Mouse (Mus musculus): Measurements from ENCODE around the gene Aldh1a1.
"Not testable (repeated sequence)": the region's sequence is repeated elsewhere in the genome, so short reads cannot be mapped to it uniquely, and the experiment has no call there.

Gene Aldh1a1

DNA sequence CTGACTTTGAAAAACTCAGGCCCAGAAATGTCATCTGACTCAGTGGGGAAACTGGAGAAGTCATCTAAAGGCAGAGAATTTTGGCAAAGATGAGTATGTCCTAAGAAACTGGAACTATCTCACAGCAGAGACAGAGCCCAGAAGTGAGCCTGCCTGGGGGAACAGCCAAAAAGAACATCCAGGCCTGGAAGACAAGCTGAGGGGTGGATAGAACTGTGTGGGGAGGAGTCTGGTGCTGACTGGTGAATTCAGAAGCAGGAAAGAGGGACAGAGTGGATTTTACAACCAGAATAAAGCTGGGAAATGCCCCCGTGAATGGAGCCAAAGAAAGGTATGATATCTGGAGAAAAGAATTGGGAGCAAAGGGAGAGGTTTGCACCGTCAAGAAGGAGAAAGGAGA is at the start of gene Aldh1a1:
TSS of gene Aldh1a1 (plus strand) at position 225 of the 400 bp plus-strand sequence.
- DNase-seq (ENCODE audit: low read depth, low spot score), result no peak

DNA sequence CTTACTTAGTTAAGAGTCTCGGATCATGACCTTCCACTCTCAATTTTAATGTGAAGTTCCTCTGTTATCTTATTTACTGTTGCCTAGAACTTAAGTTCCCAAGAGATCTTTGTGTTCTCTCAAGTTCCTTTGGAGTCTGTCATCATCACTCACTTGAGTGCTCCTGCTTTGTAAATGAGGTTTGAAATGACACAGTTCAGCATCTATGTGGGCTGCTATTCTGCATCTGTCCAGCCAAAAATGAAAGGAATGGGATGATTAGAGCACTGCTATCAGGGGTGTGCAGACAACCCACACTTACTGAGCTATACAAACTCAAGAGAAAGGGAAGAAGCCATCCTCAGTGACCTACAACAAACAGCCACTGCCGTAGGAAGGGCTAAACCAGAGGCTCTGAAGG is 44.7 kb upstream of the Aldh1a1 start:
- no peak for DNase-seq (ENCODE audit: low read depth, low spot score)

DNA sequence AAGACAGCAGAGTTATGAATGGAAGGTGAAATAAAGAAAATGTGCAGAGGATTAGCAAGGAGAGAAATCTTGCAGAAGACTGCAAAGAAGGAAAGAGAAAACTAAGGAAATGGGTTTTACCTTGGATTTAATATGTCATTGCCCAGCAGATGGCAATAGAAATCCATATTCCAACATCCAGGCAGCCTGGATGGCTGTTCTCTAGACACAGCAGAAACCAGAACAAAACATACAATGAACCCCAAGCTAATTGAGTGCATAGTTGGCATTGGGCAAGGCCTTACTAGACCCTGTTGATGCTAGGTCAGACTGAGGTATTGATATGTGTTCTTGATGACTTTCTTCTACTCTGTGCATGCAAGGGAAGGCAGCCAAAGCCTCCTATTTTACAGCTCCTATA is 43.0 kb upstream of the Aldh1a1 start:
- DNase-seq (ENCODE audit: low read depth, low spot score), result no peak

DNA sequence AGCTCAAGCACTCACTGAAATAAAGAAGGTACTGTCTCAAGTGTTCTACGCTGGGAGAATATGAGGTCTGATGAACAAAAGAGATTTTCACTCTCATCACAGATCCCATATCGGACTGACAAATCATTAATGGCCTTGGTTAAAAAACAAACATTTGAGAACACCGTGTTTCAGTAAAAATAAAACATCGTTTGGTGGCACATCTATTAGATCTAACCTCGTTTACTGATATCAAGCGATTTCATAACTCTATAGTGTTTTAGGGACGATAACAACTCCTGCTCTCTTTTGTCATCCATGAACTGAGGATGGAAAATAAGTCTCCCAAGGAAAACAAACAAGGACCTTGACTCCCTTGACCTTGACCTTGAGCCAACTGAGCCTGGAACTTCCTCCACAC is 41.5 kb upstream of the Aldh1a1 start:
- no peak for DNase-seq (ENCODE audit: low read depth, low spot score)

DNA sequence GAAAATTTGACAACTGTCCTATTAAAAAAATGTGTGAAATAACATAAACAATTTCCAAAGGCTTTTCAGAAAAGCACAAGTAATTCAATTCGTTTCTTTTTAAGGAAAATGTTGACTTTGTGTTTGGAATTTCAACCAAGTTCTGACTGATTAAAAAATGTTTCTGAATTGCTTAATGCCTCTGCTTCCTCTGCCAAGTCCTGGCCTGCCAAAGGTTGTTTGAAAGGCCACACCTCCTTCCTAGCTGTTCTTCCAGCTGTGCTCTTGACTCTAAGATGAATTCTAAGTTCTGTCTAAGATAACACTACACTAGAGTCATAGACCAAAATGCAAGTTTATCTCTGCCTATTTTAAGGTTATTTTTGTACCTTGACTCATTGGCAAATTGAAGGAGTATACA is 8.0 kb upstream of the Aldh1a1 start:
- no peak for DNase-seq (ENCODE audit: low read depth, low spot score)

DNA sequence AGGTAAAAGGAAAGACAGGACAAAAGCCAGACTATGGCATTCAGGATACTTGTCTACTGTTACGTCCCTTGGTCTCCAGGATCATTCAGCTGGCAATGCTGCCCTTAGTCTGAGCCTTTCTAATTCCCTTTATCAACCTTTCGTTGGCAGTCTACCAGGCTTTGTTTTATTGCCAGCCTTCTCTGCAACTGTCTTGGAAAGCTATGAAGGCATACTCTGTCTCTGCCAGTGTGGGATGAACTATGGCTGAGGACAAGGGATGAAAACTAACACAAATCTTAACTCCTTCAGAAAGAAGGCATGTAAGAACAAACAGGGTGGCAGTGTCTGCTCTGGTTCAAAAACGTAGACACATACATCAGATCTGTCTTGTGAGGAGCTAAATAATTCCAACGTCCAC is 565 bp upstream of the Aldh1a1 start:
- no peak for DNase-seq (ENCODE audit: low read depth, low spot score)

DNA sequence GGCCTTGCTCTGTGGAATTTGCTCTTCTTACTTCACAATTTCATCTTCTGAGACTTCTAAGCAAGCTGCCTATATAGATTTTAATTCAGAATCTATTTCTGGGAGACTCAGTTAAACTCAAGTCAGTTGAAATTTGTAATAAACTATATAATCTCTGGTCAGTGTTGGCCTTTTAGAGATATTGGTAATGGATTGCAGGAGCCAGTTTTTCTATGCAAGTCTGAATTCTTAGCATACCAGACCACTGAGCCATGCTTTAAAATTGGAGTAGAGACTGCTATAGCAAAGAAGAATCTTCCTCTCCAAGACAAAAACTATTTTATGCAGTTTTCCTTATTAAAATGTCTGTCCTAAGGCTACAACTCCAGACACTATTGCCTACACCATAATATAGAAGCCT is 4.0 kb downstream of the Aldh1a1 start:
- no peak for DNase-seq (ENCODE audit: low read depth, low spot score)

DNA sequence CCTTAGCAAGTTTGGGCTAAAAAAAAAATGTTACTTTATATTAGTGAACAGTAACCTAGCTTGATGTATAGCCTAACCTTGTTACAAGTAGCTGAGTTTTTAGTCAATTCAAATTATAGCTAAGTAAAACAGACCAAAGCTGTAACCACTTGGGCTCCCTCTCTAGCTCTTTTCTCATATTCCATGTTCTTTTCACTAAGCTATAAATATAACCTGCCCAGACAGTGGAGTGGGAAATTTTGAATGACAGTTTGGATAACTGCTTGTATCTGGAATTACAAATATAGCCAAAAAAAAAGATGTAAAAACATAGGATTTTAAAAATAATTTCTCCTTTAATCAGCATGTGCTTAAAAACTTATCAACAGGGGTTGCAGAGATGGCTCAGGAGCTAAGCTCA is 12.8 kb downstream of the Aldh1a1 start:
- DNase-seq (ENCODE audit: low read depth, low spot score), result no peak

DNA sequence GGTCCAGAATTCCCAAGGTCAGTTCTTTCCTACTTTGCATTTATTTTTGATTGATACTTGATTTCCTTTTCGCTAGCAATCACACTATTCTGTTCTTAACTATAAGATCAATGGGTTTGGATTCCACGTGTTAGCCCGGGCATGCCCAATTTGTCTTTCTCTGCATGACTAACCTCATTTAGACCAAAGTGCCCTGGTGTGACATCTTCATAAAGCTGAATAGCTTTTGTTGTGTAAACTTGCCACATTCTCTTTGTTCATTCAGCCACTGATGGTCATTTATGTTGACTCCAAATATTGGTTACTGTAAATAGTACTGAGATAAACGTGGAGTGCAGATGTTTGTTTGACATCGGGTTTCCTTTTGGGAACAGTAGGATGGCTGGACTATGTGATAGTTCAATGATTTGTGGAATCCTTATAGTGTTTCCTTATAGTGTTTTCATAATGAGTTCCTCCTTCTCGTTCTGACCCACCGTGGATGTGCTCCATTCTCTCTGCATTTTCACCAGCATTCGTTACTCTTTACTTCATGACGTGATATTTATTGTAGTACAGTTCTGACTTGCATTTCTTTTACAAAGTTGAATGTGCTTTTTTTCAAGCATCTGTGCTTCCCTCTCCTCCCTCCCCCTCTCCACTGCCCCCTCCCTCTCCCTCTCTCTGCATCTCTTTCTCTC is 14.6 kb downstream of the Aldh1a1 start:
- DNase-seq (ENCODE audit: low read depth, low spot score), result no peak

DNA sequence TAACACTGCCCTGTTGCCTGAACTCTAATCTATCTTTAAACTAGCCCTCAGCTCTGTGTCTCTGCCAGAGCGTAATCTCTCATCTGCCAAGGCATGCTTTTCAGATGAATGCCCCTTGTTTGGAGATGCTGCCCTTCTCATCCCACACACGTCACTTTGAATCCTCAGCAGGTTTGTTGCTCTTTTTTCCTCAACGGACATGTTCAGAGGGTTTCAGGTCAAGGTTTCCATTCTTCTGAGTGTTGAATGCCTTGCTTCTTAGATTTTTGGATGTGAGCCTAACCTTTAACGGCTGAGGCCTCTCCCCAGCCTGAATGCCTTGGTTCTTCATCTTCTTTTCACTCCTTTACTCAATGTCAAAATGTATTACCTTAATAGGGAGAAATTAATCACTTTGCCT is 16.1 kb downstream of the Aldh1a1 start:
- no peak for DNase-seq (ENCODE audit: low read depth, low spot score)

DNA sequence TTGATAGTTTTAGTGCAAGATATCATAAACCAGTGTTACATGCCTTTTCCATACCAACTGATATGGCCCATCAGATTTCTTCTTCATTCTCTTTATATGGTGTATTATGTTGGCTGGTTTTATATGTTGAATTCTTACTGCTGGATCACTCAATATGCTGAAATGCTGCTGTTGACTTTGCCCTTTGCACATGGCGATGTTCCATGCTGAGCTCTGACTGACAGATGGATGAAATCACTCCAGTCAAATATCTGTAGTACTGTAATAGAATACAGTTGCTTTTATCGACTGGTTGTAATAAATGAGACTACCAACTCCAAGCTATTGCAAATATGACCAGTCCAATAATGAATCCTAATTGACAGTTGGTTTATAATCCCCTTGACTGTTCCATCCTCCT is 19.5 kb downstream of the Aldh1a1 start:
- no peak for DNase-seq (ENCODE audit: low read depth, low spot score)

DNA sequence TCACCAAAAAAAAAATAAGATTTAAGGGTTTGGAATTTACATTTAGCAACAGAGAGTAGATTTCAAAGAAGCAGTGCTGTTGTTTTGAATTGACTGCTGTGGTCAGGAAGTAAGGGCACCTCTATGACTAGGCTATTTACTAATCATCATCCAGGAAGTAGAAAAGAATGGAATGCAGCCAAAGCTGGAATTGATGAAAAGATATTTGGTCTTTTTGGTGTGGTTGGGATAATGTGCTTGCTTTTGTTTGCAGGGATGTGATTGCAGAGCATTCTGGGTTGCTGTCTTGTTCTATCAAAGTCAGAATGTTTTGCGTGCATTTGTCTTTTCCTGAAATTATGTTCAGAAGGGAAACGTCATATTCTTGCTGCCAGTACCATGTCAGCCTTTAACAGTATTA is 20.7 kb downstream of the Aldh1a1 start:
- no peak for DNase-seq (ENCODE audit: low read depth, low spot score)

DNA sequence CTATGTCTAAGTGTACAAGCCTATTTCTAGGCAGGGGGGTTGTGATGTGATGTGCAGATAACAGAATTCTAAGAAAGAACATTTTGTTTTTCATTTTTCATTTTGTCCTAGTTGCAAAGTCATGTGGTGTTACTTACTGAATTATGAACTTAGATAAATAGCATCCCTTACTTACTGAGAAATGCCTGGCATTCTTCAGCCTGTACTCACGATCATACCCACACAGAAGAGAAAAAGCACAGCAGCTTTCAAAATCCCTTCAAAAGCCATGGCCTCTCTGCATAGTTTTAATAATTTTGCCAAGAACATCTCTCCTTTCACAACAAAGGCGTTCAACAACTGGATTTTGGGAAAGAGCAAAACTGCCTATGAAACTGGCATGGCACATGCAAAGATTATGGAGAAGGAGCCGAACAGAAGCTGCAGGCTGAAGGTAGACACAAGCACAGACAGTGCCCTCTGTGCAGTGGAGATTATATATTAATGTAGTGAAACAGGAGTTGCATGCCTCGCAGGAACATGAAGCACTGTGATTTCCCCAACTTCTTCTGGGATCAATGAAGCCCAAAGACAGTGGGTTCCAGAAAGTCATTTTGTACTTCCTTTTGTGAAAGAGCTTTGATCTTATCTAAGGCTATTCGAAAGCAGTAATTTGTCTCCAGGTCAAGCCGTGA is 21.3 kb downstream of the Aldh1a1 start:
- no peak for DNase-seq (ENCODE audit: low read depth, low spot score)

DNA sequence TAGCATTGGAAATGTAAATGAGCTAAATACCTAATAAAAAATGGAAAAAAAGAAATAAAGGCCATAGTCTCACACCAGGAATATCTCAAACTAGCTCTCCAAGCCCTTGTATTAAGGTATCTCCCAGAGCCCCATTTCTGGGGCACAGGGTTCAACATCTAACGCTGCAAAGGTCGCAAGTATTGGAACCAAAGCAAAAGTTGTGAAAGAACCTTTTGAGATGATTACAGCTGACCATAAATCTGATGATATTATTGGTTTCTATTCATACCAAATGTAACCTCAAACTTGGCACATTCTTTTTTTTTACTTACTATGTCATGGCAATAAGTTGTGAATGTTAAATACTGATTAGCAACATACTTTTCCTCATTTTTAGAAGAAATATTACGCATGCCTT is 24.0 kb downstream of the Aldh1a1 start:
- no peak for DNase-seq (ENCODE audit: low read depth, low spot score)

DNA sequence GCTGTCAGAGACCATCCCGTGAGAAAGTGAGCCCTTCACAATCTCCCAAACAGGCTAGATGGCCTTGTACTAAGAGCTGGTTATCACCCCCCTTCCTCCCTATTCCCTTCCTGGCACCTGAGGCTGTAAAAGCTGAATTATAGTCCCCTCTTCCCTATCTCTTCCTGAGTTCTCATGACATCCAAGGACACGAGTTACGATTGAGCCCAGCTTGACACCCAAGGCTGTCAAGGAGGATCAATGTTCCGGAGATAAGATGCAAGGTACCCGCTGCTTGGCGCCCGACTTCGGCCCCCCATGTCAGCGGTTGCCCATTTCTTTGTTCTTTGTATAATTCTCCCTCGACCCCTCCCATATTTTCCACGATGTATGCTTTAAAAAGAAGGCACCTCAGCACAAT is 36.6 kb downstream of the Aldh1a1 start:
- not testable (repeated sequence) for DNase-seq (ENCODE audit: low read depth, low spot score)

DNA sequence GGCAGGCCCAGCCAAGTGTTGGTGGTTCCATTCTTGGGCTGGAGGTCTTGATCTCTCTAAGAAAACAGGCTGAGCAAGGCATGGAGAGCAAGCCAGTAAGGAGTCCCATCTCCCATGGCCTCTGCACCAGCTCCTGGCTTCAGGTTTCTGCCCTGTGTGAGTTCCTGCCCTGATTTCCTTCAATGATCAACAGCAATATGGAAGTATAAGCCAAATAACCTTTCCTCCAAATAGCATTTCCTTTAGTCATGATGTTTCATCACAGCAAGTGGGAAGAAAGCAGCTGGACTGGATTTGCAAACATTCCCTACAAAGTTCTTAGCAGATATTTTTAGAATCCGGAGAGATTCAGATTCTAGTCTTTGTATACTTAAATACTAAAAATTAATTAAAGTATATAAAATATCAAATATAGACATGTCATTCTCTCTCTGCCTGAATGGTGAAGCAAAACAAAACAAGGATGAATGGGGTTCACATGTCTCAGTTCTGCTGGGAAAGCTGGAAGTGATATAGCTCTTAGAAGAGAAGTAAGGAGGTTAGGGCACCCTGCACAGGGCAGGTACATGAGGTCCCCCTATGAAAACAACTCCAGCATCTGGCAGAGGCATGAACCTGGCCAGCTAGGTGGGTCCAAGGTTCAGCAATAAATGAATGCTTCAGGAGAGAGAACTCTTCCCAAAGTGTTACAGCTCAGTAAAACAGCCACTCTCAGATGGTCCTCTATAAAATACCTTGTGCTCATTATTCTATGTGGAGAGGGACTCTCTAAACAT is 37.6 kb downstream of the Aldh1a1 start:
- no peak for DNase-seq (ENCODE audit: low read depth, low spot score)

DNA sequence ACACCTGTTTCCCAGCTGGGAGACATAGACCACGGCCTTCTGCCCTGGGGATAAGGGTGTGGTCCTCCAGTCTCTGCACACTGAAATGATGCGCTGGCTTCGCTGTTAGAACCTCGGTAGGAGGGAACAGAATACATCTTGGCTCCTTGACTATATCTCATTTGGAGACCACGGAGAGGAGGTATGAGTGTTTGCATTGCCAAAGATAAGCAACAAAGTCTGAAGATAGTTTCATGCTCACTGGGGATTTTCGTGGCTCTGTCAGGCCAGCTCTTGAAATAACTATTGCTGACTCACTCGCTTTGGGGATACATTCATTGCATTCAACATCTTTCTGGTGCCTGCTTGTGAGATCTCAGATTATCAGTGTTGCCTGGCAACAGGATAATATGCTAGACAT is 44.0 kb downstream of the Aldh1a1 start:
- no peak for DNase-seq (ENCODE audit: low read depth, low spot score)

DNA sequence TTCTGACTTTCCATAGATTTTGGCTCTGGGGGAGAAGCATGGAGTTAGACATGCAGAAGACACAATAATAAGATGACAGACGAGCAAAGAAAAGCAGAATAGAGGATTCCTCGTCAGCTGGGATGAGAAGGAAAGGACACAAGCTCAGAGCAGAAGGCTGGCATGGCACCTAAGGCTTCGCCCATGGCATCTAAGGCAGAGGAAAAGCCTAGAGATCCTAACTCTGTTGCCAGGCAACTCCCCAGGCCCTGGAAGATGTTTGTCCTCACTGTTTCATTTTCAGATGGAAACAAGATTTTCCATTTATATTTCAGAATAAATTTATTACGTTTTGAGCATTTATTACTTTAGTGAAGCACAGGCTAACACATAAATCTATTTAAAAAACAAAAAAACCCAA is 48.5 kb downstream of the Aldh1a1 start:
- DNase-seq (ENCODE audit: low read depth, low spot score), result no peak

DNA sequence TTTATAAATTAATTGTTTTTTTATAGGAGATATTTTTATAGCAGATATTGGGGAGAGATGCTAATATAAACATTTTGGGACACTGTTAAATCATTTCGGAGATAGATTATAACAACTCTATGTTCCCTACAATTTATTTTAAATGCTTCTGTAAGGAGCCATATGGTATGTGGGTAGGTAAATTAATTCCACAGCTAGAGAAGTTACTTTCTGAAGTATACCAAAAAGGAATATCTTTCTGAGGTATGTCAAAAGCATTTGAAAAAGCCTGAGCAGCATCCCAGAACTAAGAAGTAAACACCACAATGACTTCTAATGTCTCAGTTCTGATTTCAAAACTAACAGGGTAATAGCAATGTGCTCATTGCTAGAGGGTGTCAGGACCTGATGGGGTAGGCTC is 49.4 kb downstream of the Aldh1a1 start:
- no peak for DNase-seq (ENCODE audit: low read depth, low spot score)

DNA sequence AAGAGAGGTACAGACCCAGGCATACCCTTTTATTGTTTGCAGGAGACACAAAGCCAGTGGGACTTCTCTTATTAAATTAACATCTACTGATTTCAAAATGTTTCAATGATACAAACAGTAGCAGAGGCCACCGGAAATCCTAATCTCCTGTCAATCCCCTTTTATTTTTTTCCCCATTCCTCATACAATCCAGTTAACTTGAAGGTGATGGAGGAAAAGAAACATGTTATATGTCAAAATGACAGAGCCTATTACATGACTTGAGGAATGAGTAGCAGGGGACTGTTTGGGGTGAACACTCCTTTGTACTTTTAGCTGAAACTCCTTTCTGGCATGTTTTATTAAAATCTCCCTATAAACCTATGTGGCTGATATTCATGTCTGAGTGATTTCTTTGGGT is 51.3 kb downstream of the Aldh1a1 start:
- no peak for DNase-seq (ENCODE audit: low read depth, low spot score)

DNA sequence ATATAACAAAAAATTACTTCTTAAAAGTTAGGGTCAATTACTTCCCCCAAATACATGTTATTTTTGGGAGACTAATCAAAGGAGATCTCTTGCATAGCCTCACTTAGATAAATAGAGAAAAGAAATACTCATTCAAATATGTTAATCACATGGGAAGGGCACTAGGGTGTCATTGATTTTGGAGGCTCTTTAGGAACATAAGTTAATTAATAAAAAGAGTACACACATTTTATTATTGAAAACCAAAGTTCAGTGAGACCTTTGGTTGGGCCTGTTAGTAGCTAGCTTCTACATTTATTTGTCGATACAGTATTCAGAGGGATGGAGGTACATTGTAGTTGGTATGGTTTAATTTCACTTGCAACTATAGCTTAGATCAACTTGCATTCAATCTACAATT is 52.4 kb downstream of the Aldh1a1 start:
- DNase-seq (ENCODE audit: low read depth, low spot score), result no peak

DNA sequence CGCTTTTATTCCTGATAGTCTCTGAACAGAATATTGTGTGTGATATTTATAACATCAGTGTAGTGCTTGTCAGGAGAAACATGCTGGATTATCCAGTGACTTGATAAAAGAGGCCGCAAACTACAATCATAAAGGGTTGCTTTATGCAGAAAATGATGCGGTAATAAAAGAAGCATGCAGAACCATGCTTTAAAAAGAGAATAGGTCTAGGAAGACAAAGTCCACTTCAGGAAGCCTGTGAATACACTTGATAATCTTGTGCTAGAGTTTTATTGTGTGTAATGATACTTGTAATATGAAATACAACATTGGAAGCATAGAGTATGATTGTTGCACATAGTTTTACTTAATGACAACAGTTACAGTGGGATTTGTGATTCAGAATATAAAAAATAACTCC is 54.5 kb downstream of the Aldh1a1 start:
- DNase-seq (ENCODE audit: low read depth, low spot score), result no peak

DNA sequence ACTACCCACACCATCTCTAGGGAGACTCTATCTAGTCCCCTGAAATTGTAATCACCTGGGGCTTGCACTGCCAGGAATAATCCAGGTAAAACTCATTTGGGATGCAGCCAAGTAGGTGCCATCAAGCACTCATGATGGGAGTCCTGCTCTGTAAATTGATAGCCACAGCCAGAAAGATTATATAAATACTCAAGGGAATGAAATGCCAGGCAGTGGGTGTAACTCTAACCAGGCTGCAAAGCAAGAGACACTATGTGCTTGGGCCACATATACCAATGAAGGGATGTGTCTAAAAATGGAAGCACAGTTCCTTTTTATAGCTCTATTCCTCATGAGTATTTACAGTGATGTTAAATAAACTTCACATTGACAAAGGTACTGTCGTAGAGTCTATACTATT is 56.9 kb downstream of the Aldh1a1 start:
- DNase-seq (ENCODE audit: low read depth, low spot score), result no peak

All from WW6 (cell line).